Mouse (Mus musculus): ENCODE results near the gene Tnfsf12. TPM values are rescaled to one million over a fixed set of nuclear protein-coding genes. Genes with fewer than 3 reads are reported as not detected.
"Not testable (repeated sequence)": the region's sequence is repeated elsewhere in the genome, so short reads cannot be mapped to it uniquely, and the experiment has no call there.

Gene Tnfsf12
- polyA plus RNA-seq, 1 experiment from 2014 or later: 1.2 TPM

DNA sequence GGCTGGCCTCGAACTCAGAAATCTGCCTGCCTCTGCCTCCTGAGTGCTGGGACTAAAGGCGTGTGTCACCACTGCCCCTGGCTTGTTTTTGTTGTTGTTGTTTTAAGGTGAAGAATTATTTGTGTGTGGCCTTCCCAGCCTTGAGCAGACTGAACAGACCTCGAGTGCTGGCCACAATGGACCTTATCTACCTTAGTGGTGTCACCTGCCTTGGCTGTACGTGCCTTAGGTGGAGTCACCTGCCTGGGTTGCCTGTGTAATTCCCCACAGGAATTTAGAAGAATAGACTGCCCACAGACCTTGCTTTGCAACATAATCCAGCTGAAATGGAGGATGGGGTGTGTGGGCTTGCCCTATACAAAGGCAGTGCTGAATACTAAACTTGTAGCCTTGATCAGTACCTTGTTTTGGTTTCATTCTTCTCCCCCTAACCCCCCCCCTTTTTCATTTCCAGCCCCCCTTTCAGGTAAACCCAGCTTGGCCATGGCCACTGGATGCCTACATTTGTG is 12.3 kb upstream of the Tnfsf12 start:
- Histone ChIP-seq H3K9me3 (ENCODE audit: control insufficient read depth, low read length) (no peaks in the 10 kb centered on the region), H3K4me3 (replicated peaks; ENCODE audit: low read length) (no peak overlapping the region), H3K36me3 (ENCODE audit: control insufficient read depth, insufficient read depth) (no peaks in the 10 kb centered on the region), H3K4me2 (ENCODE audit: low read length) (no peak overlapping the region), H3K27me3 (replicated peaks; ENCODE audit: control insufficient read depth, insufficient read depth, low read length) (no peaks in the 10 kb centered on the region), H3K4me1 (replicated peaks; ENCODE audit: control insufficient read depth, insufficient read depth, low read length) (peaks cover 8% of the 10 kb centered on the region), H3K9ac (replicated peaks; ENCODE audit: low read depth, low read length) (no peak overlapping the region), H3K27ac (ENCODE audit: low read length) (no peak overlapping the region)
- ATAC-seq: no peak
- 81% methylated on average over 4 of the region's 4 CpGs for WGBS

DNA sequence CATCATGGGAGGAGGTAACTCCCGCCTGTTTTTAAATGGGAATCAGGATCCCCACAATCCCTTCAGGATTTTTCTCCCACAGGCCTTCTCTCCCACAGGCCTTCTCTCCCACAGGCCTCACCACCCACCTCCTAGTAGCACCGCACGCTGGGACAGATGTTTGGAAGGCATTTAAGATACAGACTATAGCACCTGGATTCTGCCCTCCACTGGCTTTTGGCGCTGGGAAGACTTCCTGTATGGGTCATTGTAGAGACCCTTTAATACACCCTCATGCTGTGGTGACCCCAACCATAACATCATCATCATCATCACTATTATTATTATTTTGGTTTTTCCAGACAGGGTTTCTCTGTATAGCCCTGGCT is 11.8 kb upstream of the Tnfsf12 start:
- ATAC-seq: no peak
- Histone ChIP-seq H3K4me3 (replicated peaks; ENCODE audit: low read length) (no peak overlapping the region), H3K9ac (replicated peaks; ENCODE audit: low read depth, low read length) (no peak overlapping the region), H3K27me3 (replicated peaks; ENCODE audit: control insufficient read depth, insufficient read depth, low read length) (no peaks in the 10 kb centered on the region), H3K4me2 (ENCODE audit: low read length) (no peak overlapping the region), H3K36me3 (ENCODE audit: control insufficient read depth, insufficient read depth) (no peaks in the 10 kb centered on the region), H3K27ac (ENCODE audit: low read length) (no peak overlapping the region), H3K4me1 (replicated peaks; ENCODE audit: control insufficient read depth, insufficient read depth, low read length) (peaks cover 8% of the 10 kb centered on the region), H3K9me3 (ENCODE audit: control insufficient read depth, low read length) (no peaks in the 10 kb centered on the region)
- WGBS: 90% methylated on average over 4 of the region's 4 CpGs

DNA sequence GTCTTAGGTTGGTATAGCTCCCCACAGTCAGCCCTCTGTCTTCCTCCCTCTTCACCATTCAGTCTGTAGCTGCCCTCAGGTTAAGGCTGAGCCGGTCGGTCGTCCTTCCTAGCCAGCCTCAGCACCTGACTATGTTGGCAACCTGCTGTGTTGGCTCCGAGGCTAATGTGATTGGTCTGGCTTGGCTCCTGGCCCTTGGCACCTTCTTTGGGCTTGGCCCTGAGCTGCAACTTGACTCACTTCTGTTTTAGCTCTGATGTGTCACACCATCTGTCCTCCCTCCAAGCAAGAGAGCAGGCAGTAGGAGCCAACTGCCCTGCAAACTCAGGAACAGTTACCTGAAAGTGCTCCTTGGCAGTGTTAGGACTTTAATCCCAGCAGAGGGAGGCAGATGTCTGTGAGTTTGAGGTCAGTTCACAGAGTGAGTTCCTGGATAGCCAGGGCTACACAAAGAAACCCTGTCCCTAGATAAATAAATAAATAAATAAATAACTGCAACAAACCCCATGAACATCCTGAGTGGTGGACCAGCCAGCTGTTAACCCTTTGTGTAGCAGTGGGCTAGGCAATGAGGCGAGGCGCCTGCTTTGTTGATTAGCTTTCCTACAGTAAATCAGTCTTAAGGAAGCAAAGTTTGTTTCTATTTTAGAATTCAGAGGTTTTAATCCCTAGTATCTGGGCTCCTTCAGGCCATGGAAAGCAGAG is 11.3 kb upstream of the Tnfsf12 start:
- no peak overlapping the region for H3K4me2 ChIP-seq (ENCODE audit: low read length)
- no peak overlapping the region for H3K27ac ChIP-seq (ENCODE audit: low read length)
- H3K4me1 ChIP-seq (replicated peaks; ENCODE audit: control insufficient read depth, insufficient read depth, low read length): peaks cover 8% of the 10 kb centered on the region
- H3K36me3 ChIP-seq (ENCODE audit: control insufficient read depth, insufficient read depth): no peaks in the 10 kb centered on the region
- ATAC-seq: peak; percentile 31; the same call in 1 of the 2 replicates
- no peaks in the 10 kb centered on the region for H3K9me3 ChIP-seq (ENCODE audit: control insufficient read depth, low read length)
- WGBS: 36% methylated on average over 6 of the region's 6 CpGs
- no peak overlapping the region; the same call in 1 of the 2 replicates for H3K9ac ChIP-seq (replicated peaks; ENCODE audit: low read depth, low read length)
- H3K27me3 ChIP-seq (replicated peaks; ENCODE audit: control insufficient read depth, insufficient read depth, low read length): no peaks in the 10 kb centered on the region
- H3K4me3 ChIP-seq (replicated peaks; ENCODE audit: low read length): no peak overlapping the region

DNA sequence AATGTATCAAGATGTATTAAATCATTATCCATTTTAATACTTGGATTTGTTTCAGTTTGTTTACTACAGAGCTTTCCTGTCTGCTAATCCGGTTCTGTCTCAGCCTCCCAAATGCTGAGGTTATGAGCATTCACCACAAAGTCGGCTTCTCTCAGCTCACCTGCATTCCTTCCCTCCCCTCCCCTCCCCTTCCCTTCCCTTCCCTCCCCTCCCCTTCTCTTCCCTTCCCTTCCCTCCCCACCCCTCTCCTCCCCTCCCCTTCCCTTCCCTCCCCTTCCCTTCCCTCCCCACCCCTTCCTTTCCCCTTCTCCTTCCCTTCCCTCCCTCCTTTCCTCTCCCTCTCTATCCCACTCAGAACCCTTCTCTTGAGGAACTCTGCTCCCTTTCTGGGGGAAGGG is 9.0 kb upstream of the Tnfsf12 start:
- no peak overlapping the region for H3K9ac ChIP-seq (replicated peaks; ENCODE audit: low read depth, low read length)
- no peak for ATAC-seq
- 46% methylated on average over 2 of the region's 2 CpGs for WGBS
- no peak overlapping the region for H3K4me2 ChIP-seq (ENCODE audit: low read length)
- H3K4me1 ChIP-seq (replicated peaks; ENCODE audit: control insufficient read depth, insufficient read depth, low read length): peaks cover 5% of the 10 kb centered on the region; the same call in 1 of the 2 replicates
- H3K27me3 ChIP-seq (replicated peaks; ENCODE audit: control insufficient read depth, insufficient read depth, low read length): no peaks in the 10 kb centered on the region
- H3K9me3 ChIP-seq (ENCODE audit: control insufficient read depth, low read length): no peaks in the 10 kb centered on the region
- no peak overlapping the region for H3K4me3 ChIP-seq (replicated peaks; ENCODE audit: low read length)
- H3K27ac ChIP-seq (ENCODE audit: low read length): no peak overlapping the region
- no peaks in the 10 kb centered on the region for H3K36me3 ChIP-seq (ENCODE audit: control insufficient read depth, insufficient read depth)

DNA sequence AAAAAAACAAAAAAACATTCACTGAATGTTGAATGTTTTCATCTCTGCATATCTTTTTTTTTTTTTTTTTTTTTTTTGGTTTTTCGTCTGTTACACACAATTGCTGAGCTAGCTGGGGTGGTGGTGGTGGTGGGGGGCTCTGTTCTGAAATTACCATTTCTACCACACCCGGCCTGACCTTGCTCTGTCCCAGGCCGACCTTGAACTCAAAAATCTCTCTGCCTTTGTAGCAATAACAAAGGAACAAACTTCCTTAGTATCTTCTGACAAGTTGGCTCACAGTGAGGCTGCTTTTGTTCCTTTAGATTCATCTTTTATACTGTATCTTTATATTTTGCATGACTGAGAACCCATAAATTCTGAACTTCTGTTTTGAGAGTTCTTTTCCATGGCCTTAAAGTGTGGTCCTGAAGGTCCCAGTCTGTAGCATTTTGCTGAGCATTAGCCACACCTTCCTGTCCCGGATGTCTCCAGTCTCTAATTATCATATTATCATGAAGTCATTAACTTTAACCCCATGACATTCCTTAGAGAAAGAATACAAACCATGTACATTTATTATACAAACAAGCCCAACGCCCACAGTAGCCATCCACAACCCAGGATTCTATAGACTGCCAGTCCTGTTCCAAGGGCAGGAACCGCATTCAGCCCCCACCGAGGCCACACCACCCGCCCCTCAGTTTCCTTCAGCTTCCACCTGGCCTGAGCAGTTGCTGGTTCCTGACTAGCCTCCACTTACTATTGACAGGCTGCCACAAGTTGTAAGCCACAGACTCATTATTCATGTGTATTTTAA is 8.4 kb upstream of the Tnfsf12 start:
- ATAC-seq: no peak
- Histone ChIP-seq H3K27ac (ENCODE audit: low read length) (no peak overlapping the region), H3K9me3 (ENCODE audit: control insufficient read depth, low read length) (no peaks in the 10 kb centered on the region), H3K4me1 (replicated peaks; ENCODE audit: control insufficient read depth, insufficient read depth, low read length) (peaks cover 5% of the 10 kb centered on the region; the same call in 1 of the 2 replicates), H3K4me3 (replicated peaks; ENCODE audit: low read length) (no peak overlapping the region), H3K4me2 (ENCODE audit: low read length) (no peak overlapping the region), H3K36me3 (ENCODE audit: control insufficient read depth, insufficient read depth) (no peaks in the 10 kb centered on the region), H3K9ac (replicated peaks; ENCODE audit: low read depth, low read length) (no peak overlapping the region), H3K27me3 (replicated peaks; ENCODE audit: control insufficient read depth, insufficient read depth, low read length) (no peaks in the 10 kb centered on the region)
- WGBS: 69% methylated on average over 8 of the region's 8 CpGs

DNA sequence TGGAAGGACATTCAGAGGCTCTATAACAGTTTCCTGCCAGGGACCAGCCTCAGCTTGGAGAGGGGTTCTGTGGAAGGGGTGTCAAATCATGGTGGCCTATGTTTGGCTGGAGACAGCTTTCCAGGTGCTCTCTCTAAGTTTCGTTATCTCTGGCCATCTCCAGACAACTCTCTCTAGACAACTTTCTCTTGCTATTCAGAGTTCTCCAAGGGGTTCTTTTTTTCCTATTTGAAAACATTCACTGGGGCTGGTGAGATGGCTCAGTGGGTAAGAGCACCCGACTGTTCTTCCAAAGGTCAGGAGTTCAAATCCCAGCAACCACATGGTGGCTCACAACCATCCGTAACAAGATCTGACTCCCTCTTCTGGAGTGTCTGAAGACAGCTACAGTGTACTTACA is 7.7 kb upstream of the Tnfsf12 start:
- not testable (repeated sequence) for ATAC-seq; H3K27me3 ChIP-seq (replicated peaks; ENCODE audit: control insufficient read depth, insufficient read depth, low read length); H3K27ac ChIP-seq (ENCODE audit: low read length); H3K9ac ChIP-seq (replicated peaks; ENCODE audit: low read depth, low read length); H3K4me3 ChIP-seq (replicated peaks; ENCODE audit: low read length); H3K9me3 ChIP-seq (ENCODE audit: control insufficient read depth, low read length); H3K4me1 ChIP-seq (replicated peaks; ENCODE audit: control insufficient read depth, insufficient read depth, low read length); H3K36me3 ChIP-seq (ENCODE audit: control insufficient read depth, insufficient read depth); H3K4me2 ChIP-seq (ENCODE audit: low read length)
- 78% methylated on average over 2 of the region's 3 CpGs for WGBS

DNA sequence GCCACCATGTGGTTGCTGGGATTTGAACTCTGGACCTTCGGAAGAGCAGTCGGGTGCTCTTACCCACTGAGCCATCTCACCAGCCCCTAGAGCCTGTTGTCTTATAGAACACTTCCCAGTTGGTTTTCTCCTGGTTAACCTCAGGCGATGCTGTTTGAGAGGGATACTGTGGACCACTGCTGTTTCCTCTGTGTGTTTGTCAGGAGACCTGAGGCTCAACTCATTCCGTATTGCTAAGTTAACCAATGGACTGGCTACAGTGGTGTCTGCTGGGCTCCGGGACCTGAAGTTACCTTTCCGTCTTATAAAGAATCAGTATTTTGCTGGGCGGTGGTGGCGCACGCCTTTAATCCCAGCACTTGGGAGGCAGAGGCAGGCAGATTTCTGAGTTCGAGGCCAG is 7.2 kb upstream of the Tnfsf12 start:
- not testable (repeated sequence) for H3K9me3 ChIP-seq (ENCODE audit: control insufficient read depth, low read length); H3K4me2 ChIP-seq (ENCODE audit: low read length); H3K4me1 ChIP-seq (replicated peaks; ENCODE audit: control insufficient read depth, insufficient read depth, low read length); H3K27ac ChIP-seq (ENCODE audit: low read length); H3K9ac ChIP-seq (replicated peaks; ENCODE audit: low read depth, low read length); H3K36me3 ChIP-seq (ENCODE audit: control insufficient read depth, insufficient read depth); H3K27me3 ChIP-seq (replicated peaks; ENCODE audit: control insufficient read depth, insufficient read depth, low read length); H3K4me3 ChIP-seq (replicated peaks; ENCODE audit: low read length); ATAC-seq
- 91% methylated on average over 10 of the region's 10 CpGs for WGBS

DNA sequence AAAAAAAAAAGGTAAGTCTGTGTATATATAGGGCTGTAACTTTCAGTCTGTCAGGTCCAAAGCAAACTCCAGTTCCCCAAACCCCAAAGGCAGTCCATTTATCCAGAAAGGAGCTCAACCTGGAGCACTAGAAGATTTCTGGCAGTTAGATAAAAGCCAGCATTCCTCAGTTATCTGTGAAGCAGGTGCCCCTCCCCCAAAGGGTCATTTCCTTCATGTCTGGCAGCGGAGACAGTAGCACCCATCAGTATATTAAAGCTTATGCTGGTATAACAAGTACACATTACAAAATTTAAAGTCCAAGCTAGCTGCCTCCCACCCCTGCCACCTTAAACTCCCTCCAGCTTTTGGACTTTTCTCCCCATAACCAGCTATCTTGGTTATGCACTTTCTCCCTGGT is 3.9 kb upstream of the Tnfsf12 start:
- no peak overlapping the region for H3K27ac ChIP-seq (ENCODE audit: low read length)
- H3K27me3 ChIP-seq (replicated peaks; ENCODE audit: control insufficient read depth, insufficient read depth, low read length): no peaks in the 10 kb centered on the region
- no peak overlapping the region for H3K9ac ChIP-seq (replicated peaks; ENCODE audit: low read depth, low read length)
- 96% methylated on average over 1 of the region's 1 CpGs for WGBS
- no peaks in the 10 kb centered on the region for H3K36me3 ChIP-seq (ENCODE audit: control insufficient read depth, insufficient read depth)
- ATAC-seq: no peak
- no peak overlapping the region for H3K4me3 ChIP-seq (replicated peaks; ENCODE audit: low read length)
- no peak overlapping the region for H3K4me2 ChIP-seq (ENCODE audit: low read length)
- no peaks in the 10 kb centered on the region for H3K9me3 ChIP-seq (ENCODE audit: control insufficient read depth, low read length)
- H3K4me1 ChIP-seq (replicated peaks; ENCODE audit: control insufficient read depth, insufficient read depth, low read length): peaks cover 11% of the 10 kb centered on the region

DNA sequence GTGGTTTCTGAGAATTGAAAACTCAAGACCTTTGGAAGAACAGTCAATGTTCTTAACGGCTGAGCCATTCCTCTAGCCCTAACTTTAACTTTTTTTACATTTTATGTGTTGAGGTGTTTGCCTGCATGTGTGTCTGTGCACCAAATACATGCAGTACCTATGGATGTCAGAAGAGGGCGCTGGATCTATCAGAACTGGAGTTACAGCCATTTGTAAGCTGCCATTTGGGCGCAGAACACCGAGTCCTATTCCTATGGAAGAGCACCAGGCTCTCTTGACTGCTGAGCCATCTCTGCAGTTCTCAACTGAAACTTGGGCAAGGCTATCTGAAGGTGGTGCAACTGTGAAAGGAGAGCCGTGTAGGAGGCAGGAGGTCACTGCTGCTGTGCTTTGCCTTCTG is 2.9 kb upstream of the Tnfsf12 start:
- Histone ChIP-seq H3K9ac (replicated peaks; ENCODE audit: low read depth, low read length) (no peak overlapping the region), H3K9me3 (ENCODE audit: control insufficient read depth, low read length) (no peaks in the 10 kb centered on the region), H3K27me3 (replicated peaks; ENCODE audit: control insufficient read depth, insufficient read depth, low read length) (no peaks in the 10 kb centered on the region), H3K4me1 (replicated peaks; ENCODE audit: control insufficient read depth, insufficient read depth, low read length) (peaks cover 11% of the 10 kb centered on the region), H3K4me2 (ENCODE audit: low read length) (no peak overlapping the region), H3K36me3 (ENCODE audit: control insufficient read depth, insufficient read depth) (no peaks in the 10 kb centered on the region), H3K27ac (ENCODE audit: low read length) (no peak overlapping the region), H3K4me3 (replicated peaks; ENCODE audit: low read length) (no peak overlapping the region)
- no peak for ATAC-seq
- WGBS: 70% methylated on average over 5 of the region's 5 CpGs
